Mouse (Mus musculus) adrenal gland, adult (tissue): ENCODE measurements around the gene Smg6.

Experiments used
- DNase-seq, 2 experiments: peaks; one replicate each; pipeline ENCODE4 v3.0.0; 2022 to 2023; ENCODE audit warnings: low spot score in 1 of 2; ENCODE audit not compliant: inconsistent age in 2 of 2

The Smg6 gene

DNA sequence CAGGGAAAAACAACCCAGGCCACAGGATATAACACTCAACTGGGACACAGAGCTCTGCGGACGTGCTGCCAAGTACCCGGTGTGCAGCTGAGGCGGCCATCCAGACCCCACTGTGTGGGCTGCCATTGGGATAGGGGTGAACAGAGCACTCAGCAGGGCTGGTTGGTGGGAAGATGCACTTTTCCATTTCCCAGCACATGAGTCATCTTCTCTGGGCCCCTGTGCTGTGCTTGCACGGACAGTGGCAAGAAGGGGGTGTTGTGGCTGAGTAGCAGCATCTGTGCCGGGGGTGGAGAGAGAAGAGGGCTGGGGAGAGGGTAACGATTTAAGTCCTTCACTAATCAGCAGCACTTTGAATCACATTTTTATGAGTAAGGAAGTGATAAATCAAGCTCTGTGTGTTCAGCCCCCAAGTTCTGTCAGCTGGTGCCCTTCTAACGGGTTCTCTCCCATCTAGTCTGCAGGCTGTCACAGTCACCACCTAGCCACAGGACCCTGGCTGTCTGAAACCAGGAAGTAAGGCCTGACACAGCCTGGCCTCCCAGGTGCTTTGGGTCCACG lies 66.9 kb downstream of the Smg6 start:
- peak in 1 of 2 experiments; percentile 44 for DNase-seq

DNA sequence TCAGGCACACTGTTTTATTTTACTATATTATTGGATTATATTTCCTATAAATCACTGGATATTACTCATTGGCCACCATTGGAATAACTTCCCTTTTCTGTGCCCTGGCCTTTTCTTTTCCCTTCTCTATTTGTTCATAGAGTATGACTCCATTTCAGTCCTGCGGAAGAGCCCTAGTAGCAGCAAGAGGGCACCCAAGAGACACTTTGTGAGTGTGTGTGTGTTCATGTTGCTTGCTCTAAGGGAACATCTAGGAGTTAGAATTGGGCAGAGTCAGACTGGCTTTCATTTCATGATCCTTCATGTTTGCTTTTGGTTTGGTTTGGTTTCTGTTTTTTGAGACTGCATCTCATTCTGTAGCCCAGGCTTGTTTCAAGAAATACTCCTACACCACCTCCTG lies 68.5 kb downstream of the Smg6 start:
- no peak for DNase-seq

DNA sequence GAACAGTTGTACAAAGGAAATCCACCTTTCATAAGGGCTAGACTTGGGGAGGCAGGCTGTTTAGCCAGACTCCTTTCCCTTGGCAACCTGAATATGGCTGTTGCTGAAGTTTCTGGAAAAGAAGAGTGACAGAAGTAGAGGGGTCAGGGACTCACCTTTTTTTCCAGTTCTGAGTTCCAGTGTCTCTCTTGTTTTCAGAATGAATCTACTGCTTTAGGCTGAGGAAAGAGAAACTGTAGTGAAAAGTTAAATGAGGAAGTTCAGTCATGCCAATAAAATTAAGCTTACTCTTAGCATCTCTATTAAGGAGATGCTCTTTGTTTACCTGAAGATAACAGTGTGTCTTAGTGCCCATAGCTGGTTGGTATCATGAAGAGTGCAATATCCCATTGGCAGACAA lies 69.2 kb downstream of the Smg6 start:
- DNase-seq, result no peak

DNA sequence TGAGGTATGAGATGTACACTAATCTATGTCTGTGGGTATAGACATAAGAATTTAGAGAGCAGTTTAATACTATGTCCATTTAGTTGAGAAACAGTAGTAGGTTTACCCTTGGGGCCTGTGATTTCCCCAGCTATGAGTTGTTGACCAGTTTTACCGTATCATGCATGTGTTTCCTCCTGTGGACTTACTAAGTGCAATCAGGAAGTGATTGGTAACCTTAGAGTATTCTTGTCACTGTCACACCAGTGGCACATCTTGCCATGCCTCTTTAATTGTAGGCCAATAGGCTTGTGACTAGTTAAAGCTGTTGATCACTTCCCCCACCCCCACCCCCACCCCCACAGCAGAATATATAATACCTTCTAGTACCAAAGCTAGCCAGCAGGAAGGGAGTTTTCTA lies 70.9 kb downstream of the Smg6 start:
- no peak for DNase-seq

DNA sequence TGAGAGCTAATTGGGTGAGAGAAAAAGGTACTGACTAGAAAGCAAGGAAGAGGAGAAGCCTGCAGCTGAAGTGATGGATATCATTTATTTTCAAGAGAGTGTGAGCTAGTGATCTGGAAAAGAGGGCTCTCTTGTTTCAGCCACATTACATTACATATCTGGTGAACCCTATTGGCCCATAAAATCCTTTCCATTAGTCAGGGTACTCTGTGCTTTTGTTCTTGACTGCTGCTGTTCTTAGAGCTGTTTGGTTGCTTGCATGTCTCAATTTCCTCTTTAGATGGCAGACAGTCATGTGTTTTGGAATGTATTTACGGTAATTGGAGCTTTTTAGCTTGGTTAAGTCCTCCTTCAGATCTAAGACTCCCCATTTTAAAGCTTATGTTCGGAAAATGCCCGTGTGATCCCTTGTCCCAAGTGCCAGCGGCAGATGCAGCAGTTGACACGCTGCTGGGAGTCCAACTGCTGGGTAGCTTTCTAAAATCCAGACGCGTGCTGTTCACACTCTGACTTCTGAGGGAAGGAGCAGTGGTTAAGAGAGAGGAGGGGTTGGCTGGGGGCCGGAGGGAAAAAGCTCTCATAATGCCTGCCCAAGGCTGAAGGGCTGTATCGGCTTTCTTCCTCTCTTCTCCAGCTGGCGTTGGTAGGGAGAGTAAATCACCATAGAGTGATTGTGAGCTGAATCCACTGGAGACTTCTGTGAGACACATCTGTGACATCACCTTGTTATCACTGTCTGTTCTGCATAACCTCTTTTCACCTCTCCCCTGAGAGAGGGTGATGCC lies 75.4 kb downstream of the Smg6 start:
- peak in 1 of 2 experiments; percentile 38 for DNase-seq

DNA sequence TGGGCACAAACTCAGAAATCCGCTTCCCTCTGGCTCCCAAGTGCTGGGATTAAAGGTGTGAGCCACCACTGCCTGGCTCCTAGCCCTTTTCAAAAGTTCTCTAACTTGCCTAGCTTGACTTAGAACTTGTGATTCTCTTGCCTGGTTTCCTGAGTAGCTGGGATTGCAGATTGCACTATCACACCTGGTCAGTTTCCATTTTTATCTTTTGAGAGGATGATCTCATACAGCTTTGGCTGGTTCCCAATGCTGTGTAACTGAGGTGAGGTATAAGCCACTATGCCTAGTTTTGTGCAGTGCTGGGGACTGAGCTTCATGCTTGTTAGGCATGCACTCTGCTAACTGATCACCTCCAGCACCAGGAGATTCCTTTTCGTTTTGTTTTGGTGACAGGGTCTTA lies 82.6 kb downstream of the Smg6 start:
- DNase-seq, result peak in 1 of 2 experiments; percentile 38

DNA sequence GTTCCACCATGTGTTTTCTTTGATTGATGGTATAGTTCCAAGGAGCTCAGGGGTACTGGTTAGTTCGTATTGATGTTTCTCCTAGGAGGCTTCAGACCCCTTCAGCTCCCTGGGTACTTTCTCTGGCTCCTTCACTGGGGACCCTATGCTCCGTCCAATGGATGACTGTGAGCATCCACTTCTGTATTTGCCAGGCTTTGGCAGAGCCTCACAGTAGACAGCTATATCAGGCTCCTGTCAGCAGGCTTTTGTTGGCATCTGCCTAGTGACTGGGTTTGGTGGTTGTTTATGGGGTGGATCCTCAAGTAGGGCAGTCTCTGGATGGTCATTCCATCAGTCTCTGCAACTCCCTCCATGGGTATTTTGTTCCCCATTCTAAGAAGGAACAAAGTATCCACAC lies 83.9 kb downstream of the Smg6 start:
- peak in 1 of 2 experiments; percentile 15 for DNase-seq

DNA sequence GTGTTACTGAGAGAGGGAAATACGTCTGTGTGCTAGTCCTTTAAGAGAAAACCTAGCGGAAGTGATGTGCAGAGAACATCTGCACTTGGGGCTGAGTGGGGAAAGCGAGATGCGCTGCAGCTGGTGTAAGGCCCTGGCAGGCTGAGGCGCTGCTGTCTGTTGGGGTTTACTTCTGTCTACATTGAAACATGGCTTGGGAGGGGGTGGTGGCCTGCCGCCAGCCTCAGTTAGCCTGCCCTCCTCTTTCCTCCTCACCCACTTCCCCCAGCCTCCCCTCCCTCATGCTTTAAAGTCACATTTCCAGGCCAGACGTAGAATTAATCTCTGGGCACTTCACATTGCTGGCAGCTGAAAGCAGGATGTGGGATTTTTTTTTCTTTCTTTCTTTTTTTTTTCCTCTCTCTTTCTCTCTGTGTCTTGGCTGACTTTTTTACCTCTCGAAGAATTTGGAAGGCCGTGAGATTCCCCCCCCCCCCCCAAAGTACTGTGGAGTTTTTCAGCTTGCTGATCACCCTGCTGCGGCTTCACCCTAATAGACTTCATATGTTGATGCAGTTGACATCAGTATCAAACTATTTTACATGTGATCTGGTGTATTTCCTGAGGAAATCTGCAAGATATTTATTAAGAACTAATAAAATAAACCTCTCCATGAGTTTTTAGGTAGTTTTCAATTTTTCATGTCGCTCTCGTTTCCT lies 87.5 kb downstream of the Smg6 start:
- peak; percentile 42 to 79 for DNase-seq

DNA sequence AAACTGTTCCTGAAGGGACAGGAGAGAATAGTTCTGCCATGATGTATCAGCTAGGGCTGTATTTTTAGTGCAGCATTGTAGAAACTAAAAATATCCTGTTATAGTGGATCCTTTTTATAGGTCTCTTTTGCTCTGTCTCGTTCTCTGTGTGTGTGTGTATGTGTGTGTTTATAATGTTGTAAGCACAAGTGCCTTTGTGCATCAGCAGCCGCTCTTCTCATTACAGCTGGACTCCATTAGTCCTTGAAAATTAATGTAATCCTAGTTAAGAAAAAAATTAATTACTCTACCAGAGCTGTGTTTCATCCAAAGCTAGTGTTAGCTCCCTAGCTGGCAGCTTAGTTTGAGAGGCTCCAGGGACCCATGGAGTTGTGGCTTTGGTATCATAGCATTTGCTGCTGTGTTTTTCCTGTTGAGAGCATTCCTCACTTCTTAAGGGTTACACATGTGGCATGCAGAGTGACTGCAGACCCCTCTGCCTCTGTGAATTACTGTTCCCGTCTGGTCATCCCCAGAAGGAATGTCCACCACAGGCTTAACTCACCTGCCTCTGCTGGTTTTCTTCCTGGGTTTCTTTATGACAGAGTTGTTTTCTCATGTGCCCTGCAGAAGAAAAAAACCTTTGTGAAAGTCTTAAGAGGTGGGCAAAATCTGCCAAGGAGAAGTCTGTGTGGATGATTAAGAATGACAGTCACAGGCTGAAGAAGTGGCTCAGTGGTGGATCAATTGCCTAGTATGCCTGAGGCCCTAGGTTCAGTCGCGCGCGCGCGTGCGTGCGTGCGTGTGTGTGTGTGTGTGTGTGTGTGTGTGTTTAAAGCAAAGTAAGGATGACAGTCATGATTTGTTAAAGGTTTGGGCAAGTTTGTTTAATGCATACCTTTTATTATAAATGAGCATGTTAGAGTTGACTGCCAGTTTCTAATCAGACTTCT lies 88.4 kb downstream of the Smg6 start:
- peak in 1 of 2 experiments; percentile 43 for DNase-seq

DNA sequence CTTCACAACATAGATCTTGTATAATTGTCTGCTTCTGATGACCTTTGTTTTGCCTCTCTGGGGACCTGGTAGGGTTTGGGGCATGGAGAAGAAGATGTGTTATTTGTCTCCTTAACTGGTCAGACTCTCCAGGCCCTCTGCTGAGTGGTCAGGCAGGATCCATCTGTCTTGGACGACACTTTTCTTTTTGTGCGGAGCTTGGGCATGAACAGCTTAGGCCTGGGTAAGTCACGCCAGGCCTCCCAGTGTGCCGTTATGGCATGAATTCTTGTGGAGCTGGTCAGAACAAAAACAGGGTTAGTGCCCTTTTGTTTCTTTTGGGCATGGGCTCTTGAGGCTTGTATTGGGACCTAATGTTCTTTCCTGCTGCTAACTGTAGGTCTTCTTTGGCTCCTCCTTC lies 89.2 kb downstream of the Smg6 start:
- DNase-seq, result peak in 1 of 2 experiments; percentile 57

DNA sequence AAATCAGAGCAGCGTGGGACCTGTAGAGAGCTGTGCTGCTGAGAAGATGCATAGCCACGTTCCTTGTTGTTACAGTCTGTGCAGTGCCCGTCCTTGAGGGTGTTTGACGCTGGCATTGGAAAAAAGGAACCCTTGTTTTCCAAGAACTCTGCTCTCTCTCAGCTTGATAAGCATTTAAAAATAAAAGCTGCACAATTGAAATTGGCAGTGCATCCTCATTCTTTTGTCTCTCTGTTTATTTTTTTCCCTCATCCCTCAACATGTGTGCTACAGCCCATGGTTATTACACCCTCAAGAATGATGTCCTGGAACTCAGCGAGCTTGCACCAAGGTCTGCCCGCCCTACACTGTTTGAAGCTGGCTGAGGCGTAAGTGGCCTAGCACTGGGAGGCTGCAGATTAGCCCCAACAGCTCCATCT lies 89.8 kb downstream of the Smg6 start:
- peak; percentile 71 to 84 for DNase-seq

DNA sequence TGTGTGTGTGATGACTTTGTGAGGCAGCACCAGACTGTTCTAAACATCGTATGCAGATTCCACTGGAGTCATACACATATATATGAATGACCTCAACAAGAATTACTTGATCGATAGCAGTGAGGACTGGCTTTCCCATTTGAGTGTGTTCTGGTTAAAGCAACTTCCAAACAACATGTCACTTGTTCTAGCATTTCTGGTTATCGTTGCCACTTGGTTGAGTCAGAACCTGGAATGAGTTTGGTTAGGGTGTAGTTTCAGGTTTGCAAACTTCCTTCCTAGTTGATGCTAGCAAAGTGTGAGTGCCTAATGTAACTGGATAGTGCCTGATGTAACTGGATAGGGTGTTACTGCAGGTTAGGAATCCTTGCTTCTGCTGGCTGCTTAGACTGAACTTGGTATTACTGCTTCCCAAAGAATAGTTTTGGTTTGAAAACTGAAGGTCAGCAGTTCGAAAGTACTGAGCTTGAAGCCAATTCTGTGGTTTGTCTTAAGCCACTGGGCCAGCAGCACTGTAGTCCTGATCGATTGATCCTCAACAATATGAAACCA lies 90.8 kb downstream of the Smg6 start:
- peak in 1 of 2 experiments; percentile 48 for DNase-seq

DNA sequence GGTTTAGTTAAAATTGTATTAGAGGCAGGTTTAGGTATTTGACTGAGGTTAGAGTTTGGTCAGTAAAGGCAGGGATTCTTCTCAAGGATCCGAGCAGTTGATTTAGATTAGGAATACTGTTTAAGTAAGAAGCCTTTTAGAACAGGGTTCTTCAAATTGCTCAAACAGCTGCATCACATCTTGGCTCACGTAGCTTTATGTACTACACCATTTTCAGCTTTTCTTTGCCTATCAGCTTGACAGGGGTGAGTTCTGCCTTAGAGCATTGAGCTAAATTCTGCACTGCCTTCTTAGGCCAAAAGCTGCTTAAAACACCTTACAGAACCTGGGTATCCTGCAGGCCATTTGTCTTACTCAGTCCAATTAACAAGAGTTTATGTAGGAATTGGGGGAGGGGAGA lies 92.2 kb downstream of the Smg6 start:
- DNase-seq, result no peak

DNA sequence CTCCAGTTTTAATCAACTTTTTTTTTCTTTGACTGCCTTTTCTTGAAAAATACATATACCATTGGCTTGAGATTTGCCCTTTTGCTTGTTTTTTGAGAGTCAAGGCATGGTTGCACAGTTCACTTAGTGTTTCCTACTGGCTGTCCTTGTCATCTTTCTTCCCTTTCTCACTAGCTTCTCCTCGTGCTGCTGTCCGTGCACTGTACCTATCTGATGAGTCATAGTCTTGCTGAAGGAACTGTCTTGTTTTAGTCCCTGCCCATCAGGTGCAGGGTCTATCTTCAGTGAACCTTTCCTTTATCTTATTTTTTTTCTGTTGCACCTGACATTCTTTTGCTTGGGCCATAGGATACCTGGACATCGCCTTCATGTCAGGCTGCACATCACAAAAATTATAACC lies 101.4 kb downstream of the Smg6 start:
- DNase-seq, result no peak

DNA sequence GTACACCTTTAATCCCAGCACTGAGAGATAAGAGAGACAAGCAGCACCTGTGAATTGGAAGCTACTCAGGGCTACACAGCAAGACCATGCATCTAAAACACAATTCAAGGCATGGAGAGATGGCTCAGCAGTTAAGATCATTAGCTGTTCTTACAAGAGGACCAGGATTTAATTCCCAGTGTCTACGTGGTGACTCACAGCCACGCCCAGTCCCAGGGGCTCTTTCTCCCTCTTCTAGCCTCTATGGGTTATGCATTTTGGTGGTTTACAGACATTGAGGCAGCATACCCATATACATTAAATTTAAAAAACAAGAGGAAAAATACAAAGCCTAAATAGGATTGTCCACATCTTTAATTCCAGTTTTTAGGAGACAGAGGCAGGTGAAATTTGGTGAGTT lies 102.0 kb downstream of the Smg6 start:
- DNase-seq, result no peak

DNA sequence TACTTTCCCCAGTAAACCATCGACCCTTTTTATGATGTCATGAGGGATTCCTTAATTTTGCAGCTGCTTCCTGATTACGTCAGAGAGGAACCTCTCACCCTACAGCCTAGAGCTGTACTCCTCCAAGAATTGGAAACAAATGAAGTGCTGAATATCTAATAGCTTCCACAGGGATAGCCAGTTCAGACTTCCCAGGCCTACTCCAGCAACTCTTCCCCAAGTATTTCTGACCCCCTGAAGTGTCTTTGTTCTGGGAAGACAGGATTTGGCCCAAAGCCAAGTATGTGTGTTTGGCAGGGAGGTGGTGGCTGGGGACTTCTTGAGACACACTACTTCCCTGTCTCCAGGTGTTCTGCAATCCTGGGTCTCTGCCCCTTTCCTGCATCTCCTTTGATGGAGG lies 105.6 kb downstream of the Smg6 start:
- no peak for DNase-seq

DNA sequence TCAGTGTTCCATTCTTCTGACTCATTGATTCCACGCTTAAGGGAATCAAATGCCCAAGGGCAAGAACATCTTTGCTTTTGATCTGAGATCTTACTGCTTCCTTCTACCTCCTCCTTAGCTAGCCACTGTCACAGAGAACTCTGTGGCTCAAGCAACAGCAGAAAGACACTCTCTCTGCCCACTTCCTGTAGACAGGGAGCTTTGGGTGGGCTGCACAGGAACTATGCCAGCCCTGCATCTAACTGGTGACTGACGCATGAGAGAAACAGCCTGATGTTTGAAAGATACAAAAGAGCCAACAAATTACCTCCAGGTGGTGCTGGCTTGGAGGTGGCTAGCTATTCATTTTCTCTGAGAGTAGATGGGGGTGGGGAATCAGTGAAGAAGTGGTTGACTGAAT lies 107.3 kb downstream of the Smg6 start:
- DNase-seq, result no peak

DNA sequence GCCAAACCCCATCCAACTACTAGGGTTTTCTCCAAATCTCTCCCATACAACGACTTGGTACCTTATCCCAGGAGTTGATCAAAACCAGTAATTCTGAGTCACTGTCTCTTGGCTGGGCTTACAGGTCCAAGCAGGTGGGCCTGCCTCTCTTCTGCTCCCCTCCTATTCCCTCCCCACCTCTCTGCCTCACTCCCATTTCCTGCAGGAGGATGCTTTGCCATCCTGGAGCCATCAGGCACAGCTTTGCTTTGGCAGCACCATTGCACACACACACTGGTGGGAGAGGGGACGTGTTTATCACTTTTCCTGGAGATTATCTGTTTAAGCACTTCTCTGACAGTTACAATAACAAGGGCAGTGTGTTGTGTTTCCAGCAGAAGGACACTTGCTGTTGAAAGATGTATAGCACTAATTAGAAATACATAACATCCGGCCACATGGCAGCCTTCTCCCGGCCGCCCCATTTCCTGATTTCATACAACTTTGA lies 108.0 kb downstream of the Smg6 start:
- DNase-seq, result no peak

DNA sequence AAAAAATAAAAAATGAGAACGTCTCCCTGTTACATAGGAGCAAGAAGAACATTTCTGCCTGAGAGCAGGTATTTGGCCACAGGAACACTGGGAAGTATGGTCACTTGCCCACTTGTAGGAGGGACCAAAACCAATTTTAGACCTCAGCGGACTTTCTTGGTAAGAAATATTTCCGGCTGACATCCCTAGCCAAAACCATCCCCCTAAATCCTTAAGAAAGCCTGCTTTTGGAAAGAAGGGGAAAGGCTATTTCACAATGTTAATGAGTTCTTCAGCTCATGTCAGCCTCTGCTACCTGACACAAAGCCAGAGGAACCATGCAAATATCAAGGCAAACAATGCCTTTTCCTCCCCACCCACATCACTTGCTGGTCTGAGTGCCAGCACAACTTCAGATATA lies 108.5 kb downstream of the Smg6 start:
- DNase-seq, result no peak

DNA sequence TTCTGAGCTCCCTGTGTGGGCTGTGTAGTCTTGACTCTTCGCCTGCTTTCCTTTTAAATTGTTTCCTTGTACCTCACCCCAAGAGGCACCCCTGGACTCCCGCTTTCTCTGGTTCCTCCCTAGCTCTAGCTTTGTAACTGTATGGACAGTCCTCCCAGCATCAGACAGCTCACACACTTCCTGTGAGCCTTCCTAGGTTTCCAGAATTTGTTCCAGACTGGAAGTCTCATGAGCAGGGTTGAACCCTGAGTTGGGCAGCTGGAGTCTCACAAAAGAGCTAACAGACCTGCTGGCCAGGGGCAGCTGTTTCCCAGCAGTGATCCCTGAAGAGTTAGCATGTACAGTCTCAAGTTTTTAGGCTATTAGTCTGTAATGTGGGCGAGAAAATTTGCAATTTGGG lies 118.7 kb downstream of the Smg6 start:
- no peak for DNase-seq

DNA sequence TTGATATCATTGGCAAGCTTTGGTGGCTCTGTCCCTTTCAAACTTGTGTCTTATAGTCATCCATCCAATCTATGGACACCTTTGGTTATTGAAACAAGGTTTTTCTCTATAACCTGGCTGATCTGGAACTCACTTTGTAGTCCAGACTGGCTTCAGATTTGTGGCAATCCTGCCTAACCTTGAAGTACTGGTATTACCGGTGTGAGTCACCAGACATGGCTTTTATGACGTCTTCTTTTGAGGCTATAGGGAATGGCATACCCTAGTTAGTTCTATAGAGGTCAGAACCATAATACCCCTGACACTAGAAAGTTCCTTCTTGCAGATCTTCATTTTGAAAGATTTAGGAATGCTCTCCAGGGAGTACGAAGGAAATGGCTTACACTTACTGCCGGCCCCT lies 120.2 kb downstream of the Smg6 start:
- peak in 1 of 2 experiments; percentile 59 for DNase-seq
